21 mouse cellular contexts compared by ENCODE assay signal in the genomic region with DNA sequence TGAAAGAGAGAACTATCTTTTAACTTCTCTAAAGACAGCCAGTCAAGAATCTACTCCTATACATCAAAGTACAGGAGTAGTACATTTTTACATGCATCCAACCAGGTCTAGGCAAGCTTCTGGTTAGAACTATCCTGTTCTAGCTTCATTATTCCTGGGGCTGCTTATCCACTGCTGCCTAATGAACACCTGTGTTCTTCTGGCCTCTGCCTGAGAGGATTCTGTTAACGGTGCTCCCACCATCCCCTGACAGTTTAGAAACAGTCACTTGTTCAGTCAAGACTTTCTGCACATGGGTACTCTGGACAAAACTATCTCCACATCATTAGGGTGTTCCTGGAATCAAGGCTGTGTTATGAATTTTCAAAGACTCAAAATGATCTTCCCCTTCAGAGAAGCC.
DNase-seq lines count a peak whose midpoint lies in the region; ATAC-seq and TF ChIP-seq lines count a peak whose summit lies in the region.
"Had no signal": no experiment of that assay in that cellular context is flagged by ENCODE, and none has a peak within 500 bp of the region (broad histone marks: within the 10 kb centered on the region; RNA-seq: fewer than 3 reads in every experiment).

No protein-coding gene starts in this region.

- H3K4me1 ChIP-seq in liver, embryonic 13.5 days (replicated peaks), result peaks cover 63% of the 10 kb centered on the region
- H3K4me1 ChIP-seq in liver, postnatal 0 days (ENCODE audit: insufficient read depth), result peaks cover 22% of the 10 kb centered on the region
- H3K4me1 ChIP-seq: embryonic facial prominence, embryonic 12.5 days; forebrain, embryonic 10.5 days; hindbrain, embryonic 12.5 days had no signal

- H3K4me3 ChIP-seq in liver, embryonic 13.5 days (replicated peaks), result peak overlapping the region; percentile 22
- H3K4me3 ChIP-seq in liver, postnatal 0 days (ENCODE audit: low read depth, low read length), result no peak overlapping the region
- H3K4me3 ChIP-seq: embryonic facial prominence, embryonic 12.5 days; forebrain, embryonic 10.5 days; gastrocnemius, adult 2 months; hindbrain, embryonic 12.5 days had no signal

- 38% methylated on average over 1 of the region's 1 CpGs for WGBS in liver, embryonic 13.5 days (ENCODE audit: insufficient replicate concordance)
- WGBS in liver, postnatal 0 days (ENCODE audit: insufficient replicate concordance), result 58% methylated on average over 1 of the region's 1 CpGs

- peak overlapping the region; percentile 62 for H3K9ac ChIP-seq in liver, embryonic 13.5 days
- peak overlapping the region; percentile 36; the same call in 1 of the 2 replicates for H3K9ac ChIP-seq in liver, postnatal 0 days (replicated peaks)
- H3K9ac ChIP-seq: embryonic facial prominence, embryonic 12.5 days; hindbrain, embryonic 12.5 days had no signal

- peak overlapping the region; percentile 97 for H3K27ac ChIP-seq in liver, embryonic 13.5 days
- H3K27ac ChIP-seq in liver, postnatal 0 days (ENCODE audit: low read depth), result peak overlapping the region; percentile 78
- H3K27ac ChIP-seq: embryonic facial prominence, embryonic 12.5 days; forebrain, embryonic 10.5 days; gastrocnemius, adult 2 months; hindbrain, embryonic 12.5 days had no signal

- DNase-seq in liver, embryonic 13.5 days, result peak; percentile 33
- no peak for DNase-seq in liver, postnatal 0 days
- DNase-seq in right cerebral cortex, postnatal 4 days, result no peak
- DNase-seq in embryo, embryonic 10.5 days (ENCODE audit: low spot score), result no peak
- DNase-seq in heart, adult 8-10 months (ENCODE audit: low spot score), result no peak
- DNase-seq: adrenal gland, postnatal 14 days; cerebellum, adult 18-20 months; cerebellum, adult 9-11 months; gastrocnemius, adult 2 months; gastrocnemius, postnatal 25 days; heart, postnatal 10 days; heart, postnatal 4 days had no signal

- H3K4me2 ChIP-seq in liver, embryonic 13.5 days, result peak overlapping the region; percentile 57
- peak overlapping the region; percentile 38 for H3K4me2 ChIP-seq in liver, postnatal 0 days (ENCODE audit: low read depth, low read length)
- H3K4me2 ChIP-seq: embryonic facial prominence, embryonic 12.5 days; hindbrain, embryonic 12.5 days had no signal

- H3K36me3 ChIP-seq in liver, embryonic 13.5 days, result no peaks in the 10 kb centered on the region
- no peaks in the 10 kb centered on the region for H3K36me3 ChIP-seq in liver, postnatal 0 days (replicated peaks; ENCODE audit: insufficient read depth, low read length)
- H3K36me3 ChIP-seq: embryonic facial prominence, embryonic 12.5 days; forebrain, embryonic 10.5 days; hindbrain, embryonic 12.5 days had no signal

- TF ChIP-seq EP300 in liver, postnatal 0 days (IDR thresholded peaks at IDR 0.05; ENCODE audit: low read depth), result no peak

- peak; percentile 35 for ATAC-seq in erythroid progenitor cell, adult 5-6 weeks (replicated peaks; ENCODE audit: low FRiP score, poor library complexity, severe bottlenecking)
- ATAC-seq in liver, embryonic 13.5 days (ENCODE audit: low read depth), result peak; percentile 66
- peak; percentile 62 for ATAC-seq in liver, postnatal 0 days
- ATAC-seq: activated CD4-positive, CD25-positive, alpha-beta regulatory T cell, adult 4 months; forebrain, embryonic 14.5 days; hindbrain, embryonic 16.5 days; Patski had no signal

- no peaks in the 10 kb centered on the region for H3K9me3 ChIP-seq in liver, embryonic 13.5 days (replicated peaks)
- H3K9me3 ChIP-seq in liver, postnatal 0 days (ENCODE audit: low read length), result no peaks in the 10 kb centered on the region
- H3K9me3 ChIP-seq: embryonic facial prominence, embryonic 12.5 days; forebrain, embryonic 10.5 days; hindbrain, embryonic 12.5 days had no signal

- H3K27me3 ChIP-seq in liver, embryonic 13.5 days, result no peaks in the 10 kb centered on the region
- H3K27me3 ChIP-seq in liver, postnatal 0 days (ENCODE audit: insufficient read depth, low read length), result no peaks in the 10 kb centered on the region
- H3K27me3 ChIP-seq: CH12.LX; embryonic facial prominence, embryonic 12.5 days; hindbrain, embryonic 12.5 days; Patski had no signal

- no peak for TF ChIP-seq CTCF in liver, postnatal 0 days (IDR thresholded peaks at IDR 0.05; ENCODE audit: low read depth)
